Mouse (Mus musculus) bone marrow, adult 2 months (tissue): ENCODE results near the gene Mxd1.

Source experiments
- CTCF ChIP-seq: fragments of 200-500 bp; IDR thresholded peaks from 2 replicates; pipeline ENCODE4 v1.5.1; 2011; ENCODE audit warnings: low read length, control low read depth; ENCODE audit not compliant: control insufficient read depth, insufficient read depth
- POLR2A ChIP-seq: fragments of 200-500 bp; IDR thresholded peaks from 2 replicates; pipeline ENCODE4 v1.6.1; 2011; ENCODE audit warnings: low read depth, mild to moderate bottlenecking, control low read depth, low read length, borderline replicate concordance; ENCODE audit not compliant: control insufficient read depth

DNA sequence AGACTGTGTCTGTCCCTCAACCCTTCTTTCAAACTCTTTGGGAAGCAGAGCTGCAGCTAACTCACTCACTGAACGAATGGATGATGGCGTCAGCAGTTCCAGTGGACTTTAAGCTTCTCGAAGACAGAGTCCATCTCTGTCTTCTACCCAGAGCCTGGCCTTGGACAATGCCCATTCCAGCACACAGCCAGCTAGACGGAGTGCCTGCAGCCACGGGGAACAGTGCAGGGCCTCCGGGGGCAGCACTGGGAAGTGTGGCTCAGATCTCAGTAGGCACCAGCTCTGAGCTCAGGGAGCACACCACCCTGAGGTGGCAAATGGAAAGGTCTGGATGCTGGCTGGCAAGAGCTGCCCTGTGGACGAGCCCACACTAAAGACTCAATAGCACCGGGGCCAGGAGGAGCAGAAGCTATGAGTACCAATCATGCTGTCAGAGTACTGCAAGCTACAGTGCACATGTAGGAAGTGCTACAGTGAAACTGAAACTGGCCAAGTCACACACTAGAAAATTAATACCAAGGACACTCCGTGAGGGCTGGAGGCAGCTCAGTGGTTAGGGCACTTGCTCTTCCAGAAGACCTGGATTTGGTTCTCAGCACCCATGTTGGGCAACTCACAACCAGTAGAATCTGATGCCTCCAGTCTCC, 14.6 kb downstream of the Mxd1 start:
- TF ChIP-seq POLR2A (no peak), CTCF (no peak)
